Mouse (Mus musculus) intestine, embryonic 16.5 days (tissue): ENCODE data around the gene Pdxk. TPM values are rescaled to one million over a fixed set of nuclear protein-coding genes. Genes with fewer than 3 reads are reported as not detected.

Experiments
- ATAC-seq: fragments of 200-750 bp; cut with Nextera tagmentation; 2 replicates; pipeline ENCODE4 v1.8.0; 2017; ENCODE audit warnings: moderate TSS enrichment, moderate library complexity
- H3K27ac ChIP-seq: fragments of 300-500 bp; sonication (generic); 2 replicates; pipeline ENCODE4 v1.5.1; 2014; ENCODE audit warnings: mild to moderate bottlenecking, low read length
- H3K27me3 ChIP-seq: fragments of 300-500 bp; sonication (generic); replicated peaks from 2 replicates; pipeline ENCODE4 v1.6.1; 2014; ENCODE audit warnings: low read length, control low read depth, mixed read lengths; ENCODE audit not compliant: control insufficient read depth, insufficient read depth
- H3K36me3 ChIP-seq: fragments of 300-500 bp; sonication (generic); 2 replicates; pipeline ENCODE4 v1.6.1; 2014; ENCODE audit warnings: low read length, control low read depth; ENCODE audit not compliant: control insufficient read depth, insufficient read depth
- H3K4me1 ChIP-seq: fragments of 300-500 bp; sonication (generic); 2 replicates; pipeline ENCODE4 v1.6.1; 2014; ENCODE audit warnings: low read length, control low read depth, mixed read lengths; ENCODE audit not compliant: control insufficient read depth, insufficient read depth
- H3K4me2 ChIP-seq: fragments of 300-500 bp; sonication (generic); 2 replicates; pipeline ENCODE4 v1.6.1; 2014; ENCODE audit warnings: low read depth, low read length, control low read depth
- H3K4me3 ChIP-seq: fragments of 300-500 bp; sonication (generic); 2 replicates; pipeline ENCODE4 v1.5.1; 2014; ENCODE audit warnings: mild to moderate bottlenecking, low read length
- H3K9ac ChIP-seq: fragments of 300-500 bp; sonication (generic); 2 replicates; pipeline ENCODE4 v1.6.1; 2014; ENCODE audit warnings: low read depth, low read length
- H3K9me3 ChIP-seq: fragments of 300-500 bp; sonication (generic); 2 replicates; pipeline ENCODE4 v1.6.1; 2016; ENCODE audit warnings: low read length, control low read depth; ENCODE audit not compliant: control insufficient read depth
- WGBS: fragments of 180-500 bp; shearing (Covaris S2); extraction: QIAGEN DNeasy Blood & Tissue Kit; methylation state at CpG from one replicate; pipeline ENCODE4 v1.1.7; 2014; 5-methylcytosine and 5-hydroxymethylcytosine counted together
- polyA plus RNA-seq: library from polyadenylated mRNA; unstranded; fragments of >200 nt; fragmentation: Nextera tagmentation; extraction: Ambion mirVana; gene quantifications from 2 replicates; pipeline ENCODE4 v1.2.1, GENCODE M21; 2015

The Pdxk gene
- polyA plus RNA-seq, 1 experiment from 2014 or later = 35.9 TPM

- peaks cover 10% of the 10 kb centered on the region for H3K36me3 ChIP-seq
- H3K4me3 ChIP-seq = peak within 1 kb of the TSS; percentile 90
- peak; percentile 93 for ATAC-seq
- H3K4me1 ChIP-seq = peaks cover 6% of the 10 kb centered on the region; the same call in 1 of the 2 replicates
- under 1% methylated on average over 70 of the region's 70 CpGs for WGBS
- H3K9ac ChIP-seq = peak within 1 kb of the TSS; percentile 87
- H3K4me2 ChIP-seq = peak within 1 kb of the TSS; percentile 77
- H3K9me3 ChIP-seq = no peaks in the 10 kb centered on the region
- H3K27me3 ChIP-seq = no peaks in the 10 kb centered on the region
- peak within 1 kb of the TSS; percentile 65 for H3K27ac ChIP-seq
Observed at GRCm38 (mm10) chr10:78412319-78413151, 52.2 kb downstream of the Pdxk start, which contains the start of gene Rrp1. Gene Rrp1, minus strand, starts transcription at chr10:78413043.

GRCm38 (mm10) chr10:78411851-78412250 lies 52.9 kb downstream of the Pdxk start:
- H3K9me3 ChIP-seq = no peaks in the 10 kb centered on the region
- H3K9ac ChIP-seq = peak overlapping the region; percentile 87
- H3K27me3 ChIP-seq = no peaks in the 10 kb centered on the region
- peaks cover 6% of the 10 kb centered on the region; the same call in 1 of the 2 replicates for H3K4me1 ChIP-seq
- H3K4me2 ChIP-seq = peak overlapping the region; percentile 77
- no peak overlapping the region; the same call in 1 of the 2 replicates for H3K27ac ChIP-seq
- WGBS = 12% methylated on average over 8 of the region's 8 CpGs
- no peak for ATAC-seq
- H3K4me3 ChIP-seq = peak overlapping the region; percentile 90
- H3K36me3 ChIP-seq = peaks cover 16% of the 10 kb centered on the region

- H3K4me2 ChIP-seq = no peak overlapping the region
- peaks cover 26% of the 10 kb centered on the region for H3K36me3 ChIP-seq
- peaks cover 6% of the 10 kb centered on the region; the same call in 1 of the 2 replicates for H3K4me1 ChIP-seq
- no peaks in the 10 kb centered on the region for H3K9me3 ChIP-seq
- H3K27me3 ChIP-seq = no peaks in the 10 kb centered on the region
- 87% methylated on average over 9 of the region's 9 CpGs for WGBS
- no peak overlapping the region for H3K9ac ChIP-seq
- H3K4me3 ChIP-seq = no peak overlapping the region
- H3K27ac ChIP-seq = no peak overlapping the region
- ATAC-seq = no peak
Observed at GRCm38 (mm10) chr10:78409035-78409788, 55.6 kb downstream of the Pdxk start.

- H3K9ac ChIP-seq = no peak overlapping the region
- H3K4me2 ChIP-seq = no peak overlapping the region
- 90% methylated on average over 4 of the region's 4 CpGs for WGBS
- H3K4me1 ChIP-seq = peaks cover 2% of the 10 kb centered on the region; the same call in 1 of the 2 replicates
- H3K36me3 ChIP-seq = peaks cover 39% of the 10 kb centered on the region
- H3K9me3 ChIP-seq = no peaks in the 10 kb centered on the region
- no peaks in the 10 kb centered on the region for H3K27me3 ChIP-seq
- no peak overlapping the region for H3K4me3 ChIP-seq
- H3K27ac ChIP-seq = no peak overlapping the region
- no peak for ATAC-seq
Observed at GRCm38 (mm10) chr10:78407132-78407531, 57.6 kb downstream of the Pdxk start.

GRCm38 (mm10) chr10:78406152-78406551 lies 58.6 kb downstream of the Pdxk start:
- Histone ChIP-seq H3K9ac (no peak overlapping the region), H3K4me1 (no peaks in the 10 kb centered on the region), H3K27me3 (no peaks in the 10 kb centered on the region), H3K4me2 (no peak overlapping the region), H3K27ac (no peak overlapping the region), H3K9me3 (no peaks in the 10 kb centered on the region), H3K36me3 (peaks cover 49% of the 10 kb centered on the region), H3K4me3 (no peak overlapping the region)
- no peak for ATAC-seq
- 92% methylated on average over 6 of the region's 6 CpGs for WGBS

GRCm38 (mm10) chr10:78402301-78402922 lies 62.4 kb downstream of the Pdxk start:
- Histone ChIP-seq H3K4me2 (no peak overlapping the region), H3K27ac (no peak overlapping the region), H3K9ac (no peak overlapping the region), H3K9me3 (no peaks in the 10 kb centered on the region), H3K4me3 (no peak overlapping the region), H3K27me3 (no peaks in the 10 kb centered on the region), H3K36me3 (peaks cover 48% of the 10 kb centered on the region), H3K4me1 (no peaks in the 10 kb centered on the region)
- 93% methylated on average over 14 of the region's 14 CpGs for WGBS
- ATAC-seq = no peak

- Histone ChIP-seq H3K4me1 (no peaks in the 10 kb centered on the region), H3K4me3 (no peak overlapping the region), H3K9ac (no peak overlapping the region), H3K4me2 (no peak overlapping the region), H3K27me3 (no peaks in the 10 kb centered on the region), H3K27ac (no peak overlapping the region), H3K9me3 (no peaks in the 10 kb centered on the region), H3K36me3 (peaks cover 40% of the 10 kb centered on the region)
- WGBS = 78% methylated on average over 2 of the region's 2 CpGs
- no peak for ATAC-seq
Observed at GRCm38 (mm10) chr10:78401127-78401526, 63.6 kb downstream of the Pdxk start.

- peak; percentile 12; the same call in 1 of the 2 replicates for ATAC-seq
- 48% methylated on average over 17 of the region's 17 CpGs for WGBS
- H3K36me3 ChIP-seq = peaks cover 34% of the 10 kb centered on the region
- H3K4me2 ChIP-seq = no peak overlapping the region
- no peak overlapping the region for H3K4me3 ChIP-seq
- no peaks in the 10 kb centered on the region for H3K27me3 ChIP-seq
- H3K4me1 ChIP-seq = no peaks in the 10 kb centered on the region
- H3K27ac ChIP-seq = no peak overlapping the region
- no peaks in the 10 kb centered on the region for H3K9me3 ChIP-seq
- H3K9ac ChIP-seq = no peak overlapping the region
Observed at GRCm38 (mm10) chr10:78399090-78399657, 65.6 kb downstream of the Pdxk start.

- WGBS = 53% methylated on average over 4 of the region's 4 CpGs
- Histone ChIP-seq H3K27ac (no peak overlapping the region), H3K36me3 (peaks cover 15% of the 10 kb centered on the region), H3K27me3 (peaks cover 4% of the 10 kb centered on the region; the same call in 1 of the 2 replicates), H3K4me3 (no peak overlapping the region), H3K4me1 (no peaks in the 10 kb centered on the region), H3K4me2 (no peak overlapping the region), H3K9ac (no peak overlapping the region), H3K9me3 (no peaks in the 10 kb centered on the region)
- ATAC-seq = peak; percentile 5; the same call in 1 of the 2 replicates
Observed at GRCm38 (mm10) chr10:78396625-78396885, 68.2 kb downstream of the Pdxk start.
